Mouse (Mus musculus) thymus, adult 2 months (tissue): ENCODE data around the gene Osbpl8.

Source experiments
- CTCF ChIP-seq: fragments of 200-500 bp; IDR thresholded peaks from 2 replicates; pipeline ENCODE4 v1.5.1; 2012; ENCODE audit warnings: mild to moderate bottlenecking, control low read depth, low read length, moderate library complexity, borderline replicate concordance; ENCODE audit not compliant: control insufficient read depth, poor library complexity, insufficient read depth; ENCODE audit errors: extremely low read depth
- POLR2A ChIP-seq: fragments of 200-500 bp; IDR thresholded peaks from 2 replicates; pipeline ENCODE4 v1.6.1; 2012; ENCODE audit warnings: mild to moderate bottlenecking, low read length, control low read depth, moderate library complexity; ENCODE audit not compliant: control insufficient read depth, poor library complexity, insufficient read depth; ENCODE audit errors: extremely low read depth

GRCm38 (mm10) chr10:111164304-111165218 is at the start of gene Osbpl8:
- no peak for TF ChIP-seq CTCF
- peak; percentile 96 for TF ChIP-seq POLR2A
